Mouse (Mus musculus): Measurements from ENCODE around the gene Auts2.

Auts2 gene

GRCm38 (mm10) chr5:132186659-132187058 lies 356.5 kb downstream of the Auts2 start:
- DNase-seq (ENCODE audit: low read depth, low spot score) = no peak

DNA sequence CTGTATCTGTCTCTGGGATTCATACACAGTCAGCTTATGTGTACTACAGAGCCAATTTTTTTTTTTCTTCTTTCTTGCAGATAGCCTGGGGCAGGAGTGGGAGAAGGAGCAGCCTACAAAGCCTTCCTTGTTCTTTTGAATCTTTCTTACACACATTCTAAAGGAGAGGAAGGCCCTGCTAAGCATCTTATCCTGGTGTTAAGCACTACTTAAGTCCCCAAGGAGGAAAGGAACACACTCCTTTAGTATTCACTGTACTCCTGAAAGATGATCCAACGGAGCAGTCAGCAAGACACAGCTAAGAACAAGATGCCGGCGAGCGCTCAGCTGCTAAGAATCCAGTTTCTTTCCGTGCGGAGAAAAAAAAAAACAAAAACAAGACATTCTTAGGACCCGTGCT lies 356.9 kb downstream of the Auts2 start:
- no peak for DNase-seq (ENCODE audit: low read depth, low spot score)

GRCm38 (mm10) chr5:132184395-132185095 lies 358.6 kb downstream of the Auts2 start:
- DNase-seq (ENCODE audit: low read depth, low spot score) = no peak

- DNase-seq (ENCODE audit: low read depth, low spot score) = no peak
These were observed 361.1 kb downstream of the Auts2 start for GRCm38 (mm10) chr5:132182077-132182476.

GRCm38 (mm10) chr5:132170010-132170409 lies 373.1 kb downstream of the Auts2 start:
- no peak for DNase-seq (ENCODE audit: low read depth, low spot score)

DNA sequence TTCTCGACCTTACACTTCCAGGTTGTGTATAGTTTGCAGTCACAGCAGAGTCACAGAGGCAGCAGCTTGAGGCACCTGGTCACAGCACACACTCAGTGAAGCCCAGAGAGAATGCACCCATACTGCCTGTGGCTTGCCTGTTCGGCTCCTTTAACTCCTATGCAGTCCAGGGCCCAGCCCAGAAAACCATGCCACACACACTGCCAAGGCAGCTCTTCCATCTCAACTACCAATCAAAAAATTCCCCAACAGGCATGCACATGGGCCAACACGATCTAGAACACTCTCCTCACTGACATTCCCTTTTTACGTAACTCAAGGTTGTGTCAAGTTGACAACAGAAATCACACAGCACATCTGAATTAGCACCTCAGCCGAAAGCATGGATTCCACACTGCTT lies 374.3 kb downstream of the Auts2 start:
- DNase-seq (ENCODE audit: low read depth, low spot score) = no peak

DNA sequence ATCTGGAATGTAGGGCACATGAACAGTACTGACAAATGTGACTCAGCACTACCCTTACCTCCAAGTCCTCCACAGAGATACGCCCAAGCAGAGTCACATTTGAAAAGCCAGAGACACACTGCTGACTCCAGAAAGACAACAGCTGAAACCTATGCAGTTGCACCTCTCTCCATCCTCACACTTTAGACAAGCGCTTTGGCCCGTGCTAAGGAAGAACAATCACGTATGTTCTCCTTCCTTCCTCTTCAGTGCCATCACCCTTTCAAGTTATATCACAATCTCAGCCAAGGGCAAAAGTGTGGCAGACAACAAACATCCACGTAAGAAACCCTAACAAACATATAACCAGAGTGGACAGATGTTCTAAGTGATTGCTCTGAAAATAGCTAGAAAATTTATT lies 374.9 kb downstream of the Auts2 start:
- DNase-seq (ENCODE audit: low read depth, low spot score) = no peak

DNA sequence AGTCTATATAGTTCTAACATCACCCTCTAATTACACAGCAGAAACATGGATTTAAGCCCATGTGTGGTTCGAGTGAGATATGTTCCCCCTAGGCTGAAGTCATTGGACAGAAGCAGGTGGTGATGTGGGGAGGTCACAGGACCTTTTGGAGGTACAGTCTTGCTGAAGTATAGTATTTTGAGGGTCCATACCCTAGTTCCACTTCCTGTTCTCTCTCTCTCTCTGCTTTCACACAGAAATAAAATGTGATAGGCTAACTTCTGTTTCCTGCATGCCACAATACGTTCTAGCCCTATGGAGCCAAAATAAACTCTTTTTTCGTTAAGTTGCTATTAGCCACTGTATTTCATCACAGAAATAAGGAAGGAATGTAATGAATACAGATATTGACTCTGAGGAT lies 376.6 kb downstream of the Auts2 start:
- no peak for DNase-seq (ENCODE audit: low read depth, low spot score)

GRCm38 (mm10) chr5:132163960-132164359 lies 379.2 kb downstream of the Auts2 start:
- DNase-seq (ENCODE audit: low read depth, low spot score) = no peak

DNA sequence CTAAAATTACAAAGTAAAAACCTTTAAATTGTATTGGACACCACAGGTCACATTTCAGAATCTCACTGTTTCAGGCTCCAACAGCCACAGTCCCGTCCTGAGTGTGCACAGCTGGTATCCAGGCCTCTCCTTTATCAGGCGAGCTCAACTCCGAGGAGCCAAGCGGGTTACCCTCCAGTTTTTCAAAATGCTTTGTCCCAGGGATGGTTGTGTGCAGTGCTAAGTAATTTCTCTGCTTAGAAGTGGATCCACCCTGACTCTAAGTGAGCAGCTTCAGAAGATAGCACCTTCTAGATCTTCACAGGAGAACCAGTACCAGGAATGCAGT lies 381.0 kb downstream of the Auts2 start:
- DNase-seq (ENCODE audit: low read depth, low spot score) = no peak

GRCm38 (mm10) chr5:132161338-132162205 lies 381.6 kb downstream of the Auts2 start:
- DNase-seq (ENCODE audit: low read depth, low spot score) = no peak

- DNase-seq (ENCODE audit: low read depth, low spot score) = no peak
These were observed 399.0 kb downstream of the Auts2 start for GRCm38 (mm10) chr5:132144181-132144580.

DNA sequence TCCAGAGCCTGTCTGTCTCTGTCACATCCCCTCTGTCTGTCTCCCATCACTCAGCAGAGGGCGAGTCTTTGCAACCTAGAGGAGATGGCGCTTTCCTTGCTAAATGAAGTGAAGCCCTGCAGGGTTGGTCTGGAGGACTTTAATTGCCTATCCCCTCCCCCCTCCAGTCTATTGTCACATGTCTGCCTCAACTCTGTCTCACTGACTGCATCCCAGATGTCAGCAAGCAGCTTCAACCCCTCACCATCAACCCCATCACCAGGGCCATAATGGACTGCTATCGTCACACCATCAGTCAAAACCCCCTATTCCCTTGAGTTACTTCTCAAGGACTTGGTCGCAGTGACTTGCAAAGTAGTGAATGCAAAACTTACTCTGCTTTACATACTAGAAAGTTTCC lies 402.3 kb downstream of the Auts2 start:
- no peak for DNase-seq (ENCODE audit: low read depth, low spot score)

DNA sequence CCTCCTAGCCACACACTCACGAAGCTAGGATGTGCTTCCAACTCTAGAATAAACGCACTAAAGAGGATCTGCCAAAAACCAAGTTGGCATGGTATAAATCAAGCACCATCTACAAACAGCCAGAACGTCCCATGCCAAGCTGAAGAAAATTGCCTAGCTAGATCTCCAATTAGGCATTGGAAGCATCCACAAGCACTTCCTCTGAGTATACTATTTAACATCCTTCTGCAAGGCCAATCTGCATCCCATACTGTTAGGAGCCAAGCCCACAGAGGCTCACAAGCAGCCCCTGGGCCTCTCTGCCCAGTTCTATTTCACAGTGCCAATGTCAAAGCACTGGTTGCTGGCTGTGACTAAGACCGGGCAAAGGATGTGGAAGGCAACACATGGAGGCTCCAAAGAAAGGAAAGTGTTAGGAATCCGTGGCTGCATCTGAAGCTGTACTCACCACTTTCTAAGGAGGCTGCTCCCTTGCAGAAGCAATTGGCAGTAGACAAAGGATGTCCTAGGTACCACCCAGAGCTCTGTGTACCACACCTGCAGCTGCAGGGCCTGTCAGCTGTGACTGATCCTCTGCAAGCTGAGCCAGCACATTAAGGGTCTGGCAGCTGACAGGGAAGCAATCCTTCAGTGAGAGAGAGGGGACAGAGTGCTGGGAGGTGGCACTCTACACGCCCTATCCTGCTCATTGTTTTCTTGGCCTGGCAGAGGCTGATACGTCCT lies 407.0 kb downstream of the Auts2 start:
- DNase-seq (ENCODE audit: low read depth, low spot score) = no peak

- DNase-seq (ENCODE audit: low read depth, low spot score) = no peak
These were observed 411.2 kb downstream of the Auts2 start for GRCm38 (mm10) chr5:132131948-132132347.

GRCm38 (mm10) chr5:132130577-132130976 lies 412.6 kb downstream of the Auts2 start:
- no peak for DNase-seq (ENCODE audit: low read depth, low spot score)

- DNase-seq (ENCODE audit: low read depth, low spot score) = no peak
These were observed 416.5 kb downstream of the Auts2 start for GRCm38 (mm10) chr5:132126626-132127025.

GRCm38 (mm10) chr5:132115631-132116030 lies 427.5 kb downstream of the Auts2 start:
- DNase-seq (ENCODE audit: low read depth, low spot score) = no peak

- DNase-seq (ENCODE audit: low read depth, low spot score) = no peak
These were observed 428.4 kb downstream of the Auts2 start for GRCm38 (mm10) chr5:132114561-132115301.

DNA sequence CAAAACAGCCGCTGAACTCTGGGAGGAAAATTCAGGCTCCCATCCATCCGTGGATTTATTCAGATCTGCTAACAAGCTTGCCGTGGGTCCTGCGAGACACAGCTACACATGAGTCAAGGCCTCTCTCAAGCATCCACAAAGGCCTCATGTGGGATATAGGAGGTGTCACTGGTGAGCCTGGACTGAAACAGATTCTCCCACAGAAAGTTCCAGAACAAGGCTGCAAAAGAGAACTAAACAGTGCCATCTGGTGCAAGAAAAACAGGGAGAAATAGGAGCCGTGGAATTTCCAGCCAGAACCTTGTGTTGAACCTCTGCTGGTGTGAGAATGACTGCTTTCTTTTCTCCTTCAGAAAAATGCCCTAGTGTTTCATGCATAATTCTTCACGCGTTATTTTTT lies 429.7 kb downstream of the Auts2 start:
- DNase-seq (ENCODE audit: low read depth, low spot score) = no peak

GRCm38 (mm10) chr5:132112666-132113065 lies 430.5 kb downstream of the Auts2 start:
- DNase-seq (ENCODE audit: low read depth, low spot score) = no peak

GRCm38 (mm10) chr5:132102426-132102825 lies 440.7 kb downstream of the Auts2 start:
- no peak for DNase-seq (ENCODE audit: low read depth, low spot score)

Measured in c-Kit-negative CD71-positive TER-119-positive erythroid progenitor cells, embryonic 14.5 days (primary cell).